Mouse (Mus musculus): ENCODE results near the gene Acot11.

Gene Acot11

DNA sequence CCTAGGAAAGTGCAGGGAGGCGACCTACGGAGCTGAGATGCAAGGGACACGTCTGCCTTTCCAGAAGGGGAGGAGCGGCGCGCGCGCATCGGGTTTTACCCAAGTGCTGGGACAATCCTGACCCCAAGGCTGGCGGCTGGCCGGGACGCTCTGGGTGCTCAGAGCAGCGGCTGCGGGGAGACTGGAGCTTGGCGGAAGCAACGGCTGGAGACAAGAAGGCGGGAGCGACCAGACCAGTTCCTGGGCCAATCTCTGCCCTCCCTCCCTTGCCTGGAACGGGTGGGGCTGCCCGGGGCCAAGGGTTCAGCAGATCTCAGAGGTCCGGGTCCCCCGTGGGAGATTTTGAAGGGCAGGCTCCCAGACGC is at the start of gene Acot11:
TSS of gene Acot11 (minus strand) at position 89 of the 365 bp plus-strand sequence.
- DNase-seq (ENCODE audit: low spot score), result no peak

- DNase-seq (ENCODE audit: low spot score), result no peak
These were observed 43.7 kb upstream of the Acot11 start for GRCm38 (mm10) chr4:106848290-106849092.

GRCm38 (mm10) chr4:106847591-106848289 is 42.9 kb upstream of the Acot11 start:
- DNase-seq (ENCODE audit: low spot score), result no peak

DNA sequence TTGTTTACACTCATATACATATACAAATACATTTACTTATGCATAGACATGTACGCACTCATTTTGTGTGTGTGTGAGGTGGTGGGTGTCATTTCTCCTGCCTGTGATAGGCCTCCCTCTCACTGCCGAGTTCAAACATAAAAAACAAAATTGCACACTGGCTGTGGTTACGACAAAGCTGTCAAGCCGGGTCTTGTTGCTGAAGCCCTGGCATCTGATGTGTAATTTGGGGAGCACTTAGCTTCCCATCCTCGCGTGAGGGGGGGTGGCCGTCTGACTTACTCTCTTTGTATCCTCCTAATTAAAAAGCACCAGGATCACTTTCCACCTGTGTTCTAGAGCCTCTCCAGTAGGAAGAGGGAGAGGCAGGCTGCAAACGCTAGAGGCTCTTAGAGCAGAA is 37.8 kb upstream of the Acot11 start:
- no peak for DNase-seq (ENCODE audit: low spot score)

- no peak for DNase-seq (ENCODE audit: low spot score)
These were observed 37.1 kb upstream of the Acot11 start for GRCm38 (mm10) chr4:106841856-106842255.

DNA sequence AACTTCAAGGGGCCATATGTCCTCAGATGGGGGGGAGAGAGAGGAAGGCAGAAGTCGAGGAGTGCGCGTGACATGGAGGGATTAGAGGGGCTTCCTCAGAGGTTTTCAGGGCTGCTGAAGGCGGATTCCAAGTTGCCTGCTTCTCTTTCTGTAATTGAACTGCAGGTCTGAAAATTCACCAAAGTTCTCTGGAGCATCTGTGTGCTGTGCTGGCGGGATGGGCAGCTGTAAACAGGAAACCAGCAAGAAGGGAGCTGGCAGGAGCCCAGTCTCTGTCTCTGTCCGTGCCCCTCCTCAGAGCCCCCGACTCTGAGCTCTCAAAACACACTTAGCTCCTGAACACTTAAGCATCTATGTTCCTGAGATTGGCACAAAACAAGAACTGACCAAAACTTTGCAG is 36.5 kb upstream of the Acot11 start:
- no peak for DNase-seq (ENCODE audit: low spot score)

GRCm38 (mm10) chr4:106840651-106841145 is 35.9 kb upstream of the Acot11 start:
- no peak for DNase-seq (ENCODE audit: low spot score)

GRCm38 (mm10) chr4:106839964-106840611 is 35.3 kb upstream of the Acot11 start:
- DNase-seq (ENCODE audit: low spot score), result peak; percentile 92

DNA sequence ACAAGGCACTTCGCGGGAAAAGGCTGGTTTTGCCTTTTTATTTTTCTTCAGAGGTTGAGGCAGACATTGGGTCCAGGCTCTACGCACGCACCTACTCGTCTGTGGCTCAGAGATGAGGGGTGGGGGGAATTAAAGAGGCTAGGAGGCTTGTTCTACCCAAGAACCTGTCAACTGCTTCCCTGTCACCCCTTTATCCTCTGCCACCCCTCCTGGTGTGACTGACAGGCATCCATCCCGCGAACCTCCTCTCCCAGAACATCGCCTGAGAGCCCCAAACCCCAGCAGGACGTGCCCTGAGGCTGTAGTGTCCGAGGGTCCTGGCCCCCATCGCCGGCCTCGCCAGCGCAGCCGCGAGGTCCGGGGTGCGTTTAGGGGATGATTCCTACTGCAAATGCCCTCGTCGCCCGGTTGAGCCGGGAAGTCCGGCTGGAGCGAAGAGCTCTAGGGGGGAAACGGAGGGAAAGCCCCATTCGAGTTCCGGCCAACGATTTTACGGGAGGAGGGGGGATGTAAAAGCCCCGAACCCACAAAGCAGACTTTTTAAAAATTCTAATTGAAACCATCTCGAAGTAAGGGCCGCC is 34.5 kb upstream of the Acot11 start:
- peak; percentile 64 for DNase-seq (ENCODE audit: low spot score)

DNA sequence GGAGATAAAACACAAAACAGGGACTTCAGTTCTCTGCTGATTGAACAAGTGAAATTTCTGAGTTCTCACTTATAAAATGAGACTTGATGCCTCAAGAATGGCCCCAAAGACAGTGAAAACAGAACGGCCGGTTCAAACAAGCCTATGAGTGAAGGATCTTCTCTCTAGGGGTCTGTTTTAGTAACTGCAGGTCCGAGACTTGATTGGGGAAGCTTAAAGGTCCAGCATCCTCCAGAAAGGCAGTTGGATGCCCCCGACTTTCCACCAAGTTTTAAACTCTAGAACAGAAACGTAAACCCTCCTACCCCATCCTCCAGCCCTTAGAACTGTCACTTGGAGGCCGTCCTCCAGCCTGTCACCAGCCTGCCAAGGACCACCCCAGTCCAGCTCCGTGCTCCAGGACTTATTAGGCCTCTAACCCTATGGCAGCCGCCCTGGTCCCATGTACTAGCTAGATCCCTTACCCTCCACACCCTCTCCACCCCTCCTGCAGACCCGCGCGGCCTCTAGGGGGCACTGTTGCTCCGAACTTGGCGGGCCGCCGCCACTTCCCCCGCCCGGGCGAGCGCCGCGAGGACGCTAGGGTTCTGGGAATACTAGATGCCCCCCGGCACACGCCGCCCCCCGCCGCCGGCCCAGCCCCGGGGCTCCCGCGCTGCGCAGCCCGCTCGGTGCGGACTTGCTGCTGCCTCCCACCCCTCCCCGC is 33.9 kb upstream of the Acot11 start:
- peak; percentile 93 for DNase-seq (ENCODE audit: low spot score)

GRCm38 (mm10) chr4:106837964-106838363 is 33.2 kb upstream of the Acot11 start:
- peak; percentile 81 for DNase-seq (ENCODE audit: low spot score)

DNA sequence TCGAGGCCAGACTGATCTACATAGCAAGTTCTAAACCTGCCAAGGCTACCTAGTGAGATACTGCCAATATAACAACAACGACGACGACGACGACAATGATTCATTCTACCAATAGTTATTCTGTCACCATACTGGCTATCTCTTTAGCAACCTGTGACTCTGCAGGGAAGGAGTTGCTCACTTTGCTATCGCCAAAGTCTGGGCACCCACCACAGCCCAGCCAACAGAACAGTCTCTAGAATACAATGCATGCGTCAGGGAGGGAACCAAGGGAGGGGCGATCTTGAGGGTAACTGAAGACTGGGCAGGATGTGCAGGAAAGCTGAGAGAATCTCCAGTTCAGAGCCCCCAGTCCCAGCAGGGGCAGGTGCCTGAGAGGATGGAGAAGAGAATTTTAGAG is 32.6 kb upstream of the Acot11 start:
- DNase-seq (ENCODE audit: low spot score), result no peak

- DNase-seq (ENCODE audit: low spot score), result no peak
These were observed 25.8 kb upstream of the Acot11 start for GRCm38 (mm10) chr4:106830545-106831112.

GRCm38 (mm10) chr4:106827738-106828361 is 23.1 kb upstream of the Acot11 start:
- peak; percentile 72 for DNase-seq (ENCODE audit: low spot score)

DNA sequence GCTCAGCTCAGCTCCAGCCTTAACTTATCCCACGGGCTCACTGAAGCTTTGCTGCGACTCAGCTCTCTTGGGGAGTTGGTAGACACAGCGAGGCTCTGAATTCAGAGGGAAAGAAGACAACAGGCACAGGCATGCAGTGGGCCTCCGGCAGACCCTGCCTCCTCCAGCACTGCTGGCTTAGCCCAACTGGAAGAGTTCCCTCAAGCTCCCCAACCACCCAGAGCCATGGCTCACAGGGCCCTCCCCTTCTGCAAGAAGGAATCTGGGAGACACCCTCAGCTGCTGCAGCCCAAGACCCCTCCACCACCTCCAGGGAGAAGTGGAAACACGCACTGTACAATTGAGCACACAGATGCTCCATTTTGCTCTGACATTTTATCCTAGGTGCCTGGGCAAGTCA is 20.4 kb upstream of the Acot11 start:
- no peak for DNase-seq (ENCODE audit: low spot score)

DNA sequence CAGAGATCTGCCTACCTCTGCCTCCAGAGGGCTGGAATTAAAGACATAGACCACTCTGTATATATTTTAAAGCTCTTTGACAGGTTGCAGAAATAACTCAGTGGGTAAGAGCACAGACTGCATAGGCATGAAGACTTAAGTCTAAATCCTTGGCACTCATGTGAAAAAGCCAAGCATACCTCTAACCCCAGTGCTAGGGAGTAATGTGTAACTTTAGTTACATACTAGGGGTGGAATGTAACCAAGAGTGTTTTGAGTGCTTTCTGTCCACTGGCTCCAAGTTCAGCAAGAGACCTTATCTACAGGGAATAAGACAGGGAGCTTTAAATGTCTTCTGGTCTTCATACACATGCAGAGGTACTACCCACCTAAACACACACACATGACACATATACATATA is 14.6 kb upstream of the Acot11 start:
- no peak for DNase-seq (ENCODE audit: low spot score)

- DNase-seq (ENCODE audit: low spot score), result peak; percentile 45
These were observed 13.5 kb upstream of the Acot11 start for GRCm38 (mm10) chr4:106818332-106818731.

GRCm38 (mm10) chr4:106817017-106817416 is 12.2 kb upstream of the Acot11 start:
- DNase-seq (ENCODE audit: low spot score), result no peak

DNA sequence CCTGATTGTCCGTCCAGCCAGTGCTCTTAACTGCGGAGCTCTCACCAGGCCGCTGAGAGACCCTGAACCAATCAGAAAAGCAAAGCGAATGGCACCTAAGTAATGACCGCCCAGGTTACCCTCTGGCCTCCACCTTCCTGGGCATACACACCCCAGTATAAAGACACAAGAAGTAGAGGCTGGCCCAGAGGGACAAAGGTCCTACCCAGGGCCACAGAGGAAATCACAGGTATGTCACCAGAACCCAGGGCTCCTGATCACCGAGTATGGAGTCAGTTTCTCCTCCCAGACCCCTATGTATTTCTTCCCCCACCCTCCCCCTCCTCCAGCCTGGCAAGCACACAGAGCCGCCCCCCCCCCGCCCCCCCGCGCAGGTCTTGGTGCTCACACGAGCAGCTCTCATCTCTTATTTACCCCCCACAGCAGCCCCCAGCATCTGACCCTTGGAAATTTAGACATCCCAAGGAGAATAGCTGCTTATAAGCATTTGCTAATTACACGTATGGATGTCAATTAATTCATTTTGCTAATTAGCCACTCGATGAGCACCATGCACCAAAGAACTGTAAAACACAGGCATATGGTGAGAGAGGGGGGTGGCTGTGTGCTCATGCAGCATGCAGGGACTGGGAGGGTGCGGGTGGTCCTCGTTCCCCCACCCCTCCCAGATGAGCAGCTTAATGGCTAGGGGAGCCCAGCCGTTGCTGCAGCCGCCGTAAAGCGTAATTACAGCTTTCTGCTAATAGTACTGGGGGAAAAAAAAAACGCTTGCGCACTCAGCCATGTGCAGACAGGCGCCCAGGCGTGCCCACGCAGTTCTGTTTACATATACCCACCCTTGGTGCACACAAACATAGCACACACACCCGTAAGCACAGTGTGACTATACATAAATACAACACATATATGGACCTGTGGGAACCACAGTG is 10.9 kb upstream of the Acot11 start:
- DNase-seq (ENCODE audit: low spot score), result no peak

- no peak for DNase-seq (ENCODE audit: low spot score)
These were observed 6.4 kb upstream of the Acot11 start for GRCm38 (mm10) chr4:106811162-106811561.

Data from testis, postnatal 14 days (tissue).